Mouse (Mus musculus): Measurements from ENCODE around the gene Slc35b4.

The Slc35b4 gene

GRCm38 (mm10) chr6:34170844-34171494 lies 5.9 kb downstream of the Slc35b4 start:
- no peak for DNase-seq (ENCODE audit: low read depth, low spot score)

- DNase-seq (ENCODE audit: low read depth, low spot score), result no peak
Observed at GRCm38 (mm10) chr6:34168834-34169233, 8.1 kb downstream of the Slc35b4 start.

GRCm38 (mm10) chr6:34163014-34163413 lies 13.9 kb downstream of the Slc35b4 start:
- DNase-seq (ENCODE audit: low read depth, low spot score), result no peak

- no peak for DNase-seq (ENCODE audit: low read depth, low spot score)
Observed at GRCm38 (mm10) chr6:34162607-34163006, 14.3 kb downstream of the Slc35b4 start.

GRCm38 (mm10) chr6:34161511-34161910 lies 15.4 kb downstream of the Slc35b4 start:
- no peak for DNase-seq (ENCODE audit: low read depth, low spot score)

GRCm38 (mm10) chr6:34160816-34161310 lies 16.0 kb downstream of the Slc35b4 start:
- no peak for DNase-seq (ENCODE audit: low read depth, low spot score)

GRCm38 (mm10) chr6:34159998-34160815 lies 16.7 kb downstream of the Slc35b4 start:
- DNase-seq (ENCODE audit: low read depth, low spot score), result peak; percentile 67

GRCm38 (mm10) chr6:34156841-34157748 lies 19.8 kb downstream of the Slc35b4 start:
- no peak for DNase-seq (ENCODE audit: low read depth, low spot score)

- no peak for DNase-seq (ENCODE audit: low read depth, low spot score)
Observed at GRCm38 (mm10) chr6:34156057-34156456, 20.9 kb downstream of the Slc35b4 start.

GRCm38 (mm10) chr6:34155137-34155804 lies 21.6 kb downstream of the Slc35b4 start:
- no peak for DNase-seq (ENCODE audit: low read depth, low spot score)

GRCm38 (mm10) chr6:34154202-34154601 lies 22.7 kb downstream of the Slc35b4 start:
- no peak for DNase-seq (ENCODE audit: low read depth, low spot score)

- peak; percentile 35 for DNase-seq (ENCODE audit: low read depth, low spot score)
Observed at GRCm38 (mm10) chr6:34153069-34154052, 23.6 kb downstream of the Slc35b4 start.

GRCm38 (mm10) chr6:34149821-34150220 lies 27.1 kb downstream of the Slc35b4 start:
- no peak for DNase-seq (ENCODE audit: low read depth, low spot score)

- DNase-seq (ENCODE audit: low read depth, low spot score), result no peak
Observed at GRCm38 (mm10) chr6:34149066-34149465, 27.8 kb downstream of the Slc35b4 start.

GRCm38 (mm10) chr6:34148639-34149038 lies 28.3 kb downstream of the Slc35b4 start:
- no peak for DNase-seq (ENCODE audit: low read depth, low spot score)

- no peak for DNase-seq (ENCODE audit: low read depth, low spot score)
Observed at GRCm38 (mm10) chr6:34148021-34148420, 28.9 kb downstream of the Slc35b4 start.

- DNase-seq (ENCODE audit: low read depth, low spot score), result no peak
Observed at GRCm38 (mm10) chr6:34146042-34146441, 30.9 kb downstream of the Slc35b4 start.

- peak; percentile 19 for DNase-seq (ENCODE audit: low read depth, low spot score)
Observed at GRCm38 (mm10) chr6:34142931-34143330, 34.0 kb downstream of the Slc35b4 start.

- DNase-seq (ENCODE audit: low read depth, low spot score), result no peak
Observed at GRCm38 (mm10) chr6:34138366-34138765, 38.5 kb downstream of the Slc35b4 start.

- DNase-seq (ENCODE audit: low read depth, low spot score), result no peak
Observed at GRCm38 (mm10) chr6:34132391-34132790, 44.5 kb downstream of the Slc35b4 start.

Measured in R1 (cell line).